Mouse (Mus musculus): ENCODE results near the gene Pitpnc1. TPM values are rescaled to one million over a fixed set of nuclear protein-coding genes. Genes with fewer than 3 reads are reported as not detected.
A peak's percentile ranks its signal among the peaks of the same experiment; 100 is the strongest.

Pitpnc1 gene
- polyA plus RNA-seq, 1 experiment from 2014 or later, result 9.1 TPM

GRCm38 (mm10) chr11:107265861-107266260 is 204.6 kb downstream of the Pitpnc1 start:
- WGBS (ENCODE audit: insufficient replicate concordance), result 93% methylated on average over 4 of the region's 4 CpGs
- ATAC-seq (no peak), DNase-seq (no peak)
- Histone ChIP-seq H3K9ac (replicated peaks) (no peak overlapping the region), H3K27me3 (ENCODE audit: insufficient read depth, low read length) (no peaks in the 10 kb centered on the region), H3K4me1 (ENCODE audit: insufficient read depth) (no peaks in the 10 kb centered on the region), H3K4me2 (ENCODE audit: low read depth, low read length) (no peak overlapping the region), H3K4me3 (ENCODE audit: low read depth, low read length) (no peak overlapping the region), H3K27ac (ENCODE audit: low read depth) (no peak overlapping the region), H3K9me3 (ENCODE audit: low read length) (peaks cover 6% of the 10 kb centered on the region), H3K36me3 (replicated peaks; ENCODE audit: insufficient read depth, low read length) (no peaks in the 10 kb centered on the region)
- TF ChIP-seq EP300 (IDR thresholded peaks at IDR 0.05; ENCODE audit: low read depth) (no peak), CTCF (IDR thresholded peaks at IDR 0.05; ENCODE audit: low read depth) (no peak)

GRCm38 (mm10) chr11:107264889-107265615 is 205.4 kb downstream of the Pitpnc1 start:
- Histone ChIP-seq H3K9me3 (ENCODE audit: low read length) (peaks cover 6% of the 10 kb centered on the region), H3K36me3 (replicated peaks; ENCODE audit: insufficient read depth, low read length) (no peaks in the 10 kb centered on the region), H3K4me2 (ENCODE audit: low read depth, low read length) (no peak overlapping the region), H3K27me3 (ENCODE audit: insufficient read depth, low read length) (no peaks in the 10 kb centered on the region), H3K9ac (replicated peaks) (no peak overlapping the region), H3K4me1 (ENCODE audit: insufficient read depth) (no peaks in the 10 kb centered on the region), H3K27ac (ENCODE audit: low read depth) (peak overlapping the region; percentile 45; the same call in 1 of the 2 replicates), H3K4me3 (ENCODE audit: low read depth, low read length) (no peak overlapping the region)
- TF ChIP-seq CTCF (IDR thresholded peaks at IDR 0.05; ENCODE audit: low read depth) (no peak), EP300 (IDR thresholded peaks at IDR 0.05; ENCODE audit: low read depth) (no peak)
- ATAC-seq (no peak), DNase-seq (no peak)
- 76% methylated on average over 20 of the region's 20 CpGs for WGBS (ENCODE audit: insufficient replicate concordance)

GRCm38 (mm10) chr11:107263838-107264237 is 206.7 kb downstream of the Pitpnc1 start:
- Histone ChIP-seq H3K9ac (replicated peaks) (no peak overlapping the region), H3K4me3 (ENCODE audit: low read depth, low read length) (no peak overlapping the region), H3K4me2 (ENCODE audit: low read depth, low read length) (no peak overlapping the region), H3K9me3 (ENCODE audit: low read length) (peaks cover 6% of the 10 kb centered on the region), H3K27ac (ENCODE audit: low read depth) (0 out of 2 replicates have a peak overlapping the region, but pooled peaks have one; percentile 45), H3K36me3 (replicated peaks; ENCODE audit: insufficient read depth, low read length) (no peaks in the 10 kb centered on the region), H3K4me1 (ENCODE audit: insufficient read depth) (no peaks in the 10 kb centered on the region), H3K27me3 (ENCODE audit: insufficient read depth, low read length) (no peaks in the 10 kb centered on the region)
- DNase-seq (no peak), ATAC-seq (peak; percentile 85)
- TF ChIP-seq CTCF (IDR thresholded peaks at IDR 0.05; ENCODE audit: low read depth), result no peak
- 70% methylated on average over 9 of the region's 9 CpGs for WGBS (ENCODE audit: insufficient replicate concordance)

GRCm38 (mm10) chr11:107259428-107259827 is 211.1 kb downstream of the Pitpnc1 start:
- H3K27me3 ChIP-seq (ENCODE audit: insufficient read depth, low read length), result no peaks in the 10 kb centered on the region
- no peaks in the 10 kb centered on the region for H3K9me3 ChIP-seq (ENCODE audit: low read length)
- no peak for TF ChIP-seq CTCF (IDR thresholded peaks at IDR 0.05; ENCODE audit: low read depth)
- TF ChIP-seq EP300 (IDR thresholded peaks at IDR 0.05; ENCODE audit: low read depth), result no peak
- no peak overlapping the region for H3K4me2 ChIP-seq (ENCODE audit: low read depth, low read length)
- WGBS (ENCODE audit: insufficient replicate concordance), result 86% methylated on average over 7 of the region's 7 CpGs
- H3K4me3 ChIP-seq (ENCODE audit: low read depth, low read length), result no peak overlapping the region
- no peaks in the 10 kb centered on the region for H3K4me1 ChIP-seq (ENCODE audit: insufficient read depth)
- no peak overlapping the region for H3K27ac ChIP-seq (ENCODE audit: low read depth)
- ATAC-seq (no peak), DNase-seq (no peak)
- no peak overlapping the region for H3K9ac ChIP-seq (replicated peaks)
- H3K36me3 ChIP-seq (replicated peaks; ENCODE audit: insufficient read depth, low read length), result no peaks in the 10 kb centered on the region

- Histone ChIP-seq H3K4me1 (ENCODE audit: insufficient read depth) (no peaks in the 10 kb centered on the region), H3K4me3 (ENCODE audit: low read depth, low read length) (no peak overlapping the region), H3K27ac (ENCODE audit: low read depth) (no peak overlapping the region), H3K27me3 (ENCODE audit: insufficient read depth, low read length) (no peaks in the 10 kb centered on the region), H3K4me2 (ENCODE audit: low read depth, low read length) (no peak overlapping the region), H3K36me3 (replicated peaks; ENCODE audit: insufficient read depth, low read length) (peaks cover 15% of the 10 kb centered on the region), H3K9me3 (ENCODE audit: low read length) (no peaks in the 10 kb centered on the region), H3K9ac (replicated peaks) (no peak overlapping the region)
- peak; percentile 49 for DNase-seq
- TF ChIP-seq EP300 (IDR thresholded peaks at IDR 0.05; ENCODE audit: low read depth), result no peak
- peak; percentile 76 for TF ChIP-seq CTCF (IDR thresholded peaks at IDR 0.05; ENCODE audit: low read depth)
- ATAC-seq, result no peak
- WGBS (ENCODE audit: insufficient replicate concordance), result 74% methylated on average over 11 of the region's 11 CpGs
These were observed 215.3 kb downstream of the Pitpnc1 start for GRCm38 (mm10) chr11:107255185-107255584.

GRCm38 (mm10) chr11:107254181-107254580 is 216.3 kb downstream of the Pitpnc1 start:
- Histone ChIP-seq H3K4me3 (ENCODE audit: low read depth, low read length) (no peak overlapping the region), H3K9ac (replicated peaks) (no peak overlapping the region), H3K36me3 (replicated peaks; ENCODE audit: insufficient read depth, low read length) (peaks cover 21% of the 10 kb centered on the region), H3K4me2 (ENCODE audit: low read depth, low read length) (no peak overlapping the region), H3K4me1 (ENCODE audit: insufficient read depth) (no peaks in the 10 kb centered on the region), H3K27ac (ENCODE audit: low read depth) (no peak overlapping the region), H3K9me3 (ENCODE audit: low read length) (no peaks in the 10 kb centered on the region), H3K27me3 (ENCODE audit: insufficient read depth, low read length) (no peaks in the 10 kb centered on the region)
- ATAC-seq (no peak), DNase-seq (no peak)
- TF ChIP-seq EP300 (IDR thresholded peaks at IDR 0.05; ENCODE audit: low read depth) (no peak), CTCF (IDR thresholded peaks at IDR 0.05; ENCODE audit: low read depth) (no peak)
- 74% methylated on average over 7 of the region's 7 CpGs for WGBS (ENCODE audit: insufficient replicate concordance)
